Mouse (Mus musculus) liver, embryonic 12.5 days (tissue): Measurements from ENCODE around the gene Elovl6. TPM values are rescaled to one million over a fixed set of nuclear protein-coding genes. Genes with fewer than 3 reads are reported as not detected.

Experiments
- ATAC-seq: fragments of 200-750 bp; cut with Nextera tagmentation; 2 replicates; pipeline ENCODE4 v1.8.0; 2017; ENCODE audit warnings: moderate number of reproducible peaks, mild to moderate bottlenecking, moderate library complexity
- H3K27ac ChIP-seq: fragments of 300-500 bp; sonication (generic); 2 replicates; pipeline ENCODE4 v1.5.1; 2016; ENCODE audit warnings: mild to moderate bottlenecking
- H3K27me3 ChIP-seq: fragments of 300-500 bp; sonication (generic); replicated peaks from 2 replicates; pipeline ENCODE4 v1.6.1; 2016; ENCODE audit warnings: mild to moderate bottlenecking, moderate library complexity
- H3K36me3 ChIP-seq: fragments of 300-500 bp; sonication (generic); 2 replicates; pipeline ENCODE4 v1.6.1; 2016; ENCODE audit warnings: mild to moderate bottlenecking, moderate library complexity
- H3K4me1 ChIP-seq: fragments of 300-500 bp; sonication (generic); 2 replicates; pipeline ENCODE4 v1.6.1; 2016
- H3K4me2 ChIP-seq: fragments of 300-500 bp; sonication (generic); 2 replicates; pipeline ENCODE4 v1.6.1; 2016; ENCODE audit warnings: mild to moderate bottlenecking, moderate library complexity
- H3K4me3 ChIP-seq: fragments of 300-500 bp; sonication (generic); 2 replicates; pipeline ENCODE4 v1.5.1; 2016; ENCODE audit warnings: mild to moderate bottlenecking, moderate library complexity
- H3K9ac ChIP-seq: fragments of 300-500 bp; sonication (generic); 2 replicates; pipeline ENCODE4 v1.6.1; 2016; ENCODE audit warnings: mild to moderate bottlenecking, moderate library complexity
- H3K9me3 ChIP-seq: fragments of 300-500 bp; sonication (generic); replicated peaks from 2 replicates; pipeline ENCODE4 v1.6.1; 2016; ENCODE audit warnings: mild to moderate bottlenecking, moderate library complexity
- WGBS: fragments of 180-500 bp; shearing (Covaris S2); methylation state at CpG from one replicate; pipeline ENCODE4 v1.1.7; 2016; ENCODE audit not compliant: insufficient replicate concordance; 5-methylcytosine and 5-hydroxymethylcytosine counted together
- polyA plus RNA-seq: library from polyadenylated mRNA; unstranded; fragments of >200 nt; fragmentation: Nextera tagmentation; extraction: Ambion mirVana; gene quantifications from 2 replicates; pipeline ENCODE4 v1.2.1, GENCODE M21; 2016

Gene Elovl6
- polyA plus RNA-seq, 1 experiment from 2014 or later, result 14.3 TPM

DNA sequence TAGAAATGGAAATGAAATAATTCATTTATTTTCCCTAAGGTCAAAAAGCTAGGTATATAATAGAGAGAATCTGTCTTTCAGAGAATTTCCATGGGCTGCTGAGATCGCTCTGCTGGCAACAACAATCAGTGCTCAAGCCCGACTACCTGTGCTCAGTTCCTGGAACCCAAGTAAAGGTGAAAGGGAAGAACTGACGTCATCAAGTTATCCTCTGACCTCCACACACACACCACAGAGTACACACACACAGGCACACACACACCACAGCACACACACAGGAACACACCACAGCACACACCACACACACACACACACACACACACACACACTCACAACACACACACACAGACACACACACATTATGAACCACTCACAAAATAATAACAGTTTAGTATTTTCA lies 5.1 kb upstream of the Elovl6 start:
- 69% methylated on average over 3 of the region's 3 CpGs for WGBS

DNA sequence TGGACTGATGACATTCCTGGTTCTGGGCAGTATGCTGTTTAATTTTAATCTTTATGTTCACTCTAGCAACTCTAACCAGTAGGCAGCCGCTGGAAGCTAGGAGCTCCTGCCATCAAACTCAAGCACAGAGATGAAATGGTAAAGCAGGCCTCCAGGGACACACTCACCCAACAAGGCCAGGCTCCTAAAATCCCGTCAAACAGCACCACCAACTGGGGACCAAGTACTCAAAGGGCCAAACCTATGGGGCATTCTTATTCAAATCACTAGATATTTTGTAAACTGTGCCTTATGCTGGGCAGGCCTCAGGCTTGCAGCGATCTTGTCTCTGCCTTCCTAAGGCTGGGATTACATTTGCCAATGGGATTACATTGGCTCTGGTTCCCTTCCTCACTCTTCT lies 2.8 kb upstream of the Elovl6 start:
- H3K27ac ChIP-seq, result no peak overlapping the region
- H3K9ac ChIP-seq, result no peak overlapping the region
- peaks cover 10% of the 10 kb centered on the region for H3K4me1 ChIP-seq
- no peak overlapping the region for H3K4me2 ChIP-seq
- H3K36me3 ChIP-seq, result no peaks in the 10 kb centered on the region
- H3K4me3 ChIP-seq, result no peak overlapping the region
- no peaks in the 10 kb centered on the region for H3K27me3 ChIP-seq
- H3K9me3 ChIP-seq, result no peaks in the 10 kb centered on the region
- 74% methylated on average over 3 of the region's 3 CpGs for WGBS
- ATAC-seq, result no peak

More for the DNA sequence above, 5.1 kb upstream of the Elovl6 start:
- Histone ChIP-seq H3K27me3 (no peaks in the 10 kb centered on the region), H3K4me3 (no peak overlapping the region), H3K9ac (no peak overlapping the region), H3K9me3 (no peaks in the 10 kb centered on the region), H3K36me3 (no peaks in the 10 kb centered on the region), H3K4me2 (no peak overlapping the region), H3K27ac (no peak overlapping the region), H3K4me1 (0 out of 2 replicates have a peak, but pooled peaks cover 5% of the 10 kb centered on the region)
- no peak for ATAC-seq

DNA sequence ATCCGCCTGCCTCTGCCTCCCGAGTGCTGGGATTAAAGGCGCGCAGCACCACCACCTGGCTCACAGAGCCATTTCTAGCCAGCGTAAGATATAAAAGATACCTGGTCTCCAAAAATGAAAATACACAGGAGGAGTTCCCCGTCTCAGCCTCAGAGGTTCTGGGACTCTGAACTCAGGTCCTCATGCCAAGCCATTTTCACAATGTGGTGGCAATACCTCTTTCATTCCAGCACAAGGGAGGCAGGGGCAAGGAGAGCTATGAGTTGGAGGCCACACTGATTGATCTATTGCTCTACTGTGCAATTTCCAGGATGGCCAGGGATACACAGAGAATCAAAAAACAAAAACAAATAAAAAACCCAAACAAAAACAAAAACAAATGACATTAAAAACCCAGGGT lies 1.7 kb upstream of the Elovl6 start:
- Histone ChIP-seq H3K4me3 (no peak overlapping the region), H3K4me1 (peaks cover 21% of the 10 kb centered on the region), H3K36me3 (no peaks in the 10 kb centered on the region), H3K4me2 (no peak overlapping the region), H3K27ac (no peak overlapping the region), H3K9ac (no peak overlapping the region), H3K27me3 (no peaks in the 10 kb centered on the region), H3K9me3 (no peaks in the 10 kb centered on the region)
- 88% methylated on average over 6 of the region's 6 CpGs for WGBS
- no peak for ATAC-seq

DNA sequence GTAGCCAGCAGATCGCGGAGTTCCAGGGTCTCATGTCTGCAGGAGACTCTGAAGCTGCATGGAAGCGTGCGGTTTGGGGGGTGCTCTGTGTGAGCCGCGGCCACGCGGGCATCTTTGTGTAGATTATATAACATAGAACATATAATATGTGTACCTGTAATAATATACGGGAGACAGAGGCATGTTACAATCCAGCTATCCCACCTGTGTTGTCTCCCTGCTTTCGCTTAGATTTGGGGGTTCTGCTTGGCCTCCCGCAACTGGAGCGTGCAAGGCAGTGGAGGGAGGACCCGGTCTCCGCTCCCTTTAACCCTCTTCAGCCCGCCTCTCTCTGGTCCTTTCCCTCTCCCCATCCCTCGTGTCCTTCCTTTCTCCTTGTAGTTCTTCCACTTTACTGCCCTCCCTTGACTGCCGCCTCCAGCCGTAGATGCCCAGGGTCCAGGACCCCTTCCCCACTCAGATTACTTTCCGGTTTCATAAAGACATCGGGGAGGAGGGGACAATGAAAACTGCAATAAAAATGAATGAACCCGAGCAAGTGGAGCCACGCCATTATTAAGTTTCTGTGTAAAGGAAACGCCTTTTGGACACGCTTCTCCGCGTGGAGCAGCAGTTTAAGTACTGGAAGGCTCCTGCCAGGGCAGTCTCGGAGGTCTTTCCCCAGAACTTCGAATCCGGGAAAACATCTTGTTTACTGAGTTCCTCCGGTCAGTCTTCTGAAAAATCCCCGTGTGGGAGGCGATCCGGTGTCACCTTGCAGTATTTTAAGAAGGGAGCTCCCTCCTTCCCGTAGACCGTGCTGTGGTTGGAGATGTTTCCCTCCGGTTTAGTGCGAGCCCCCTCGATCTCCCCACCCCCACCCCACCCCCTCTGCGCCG lies 949 bp downstream of the Elovl6 start:
- WGBS, result under 1% methylated on average over 40 of the region's 40 CpGs
- Histone ChIP-seq H3K4me2 (peak overlapping the region; percentile 93), H3K4me3 (peak overlapping the region; percentile 84), H3K9me3 (no peaks in the 10 kb centered on the region), H3K27ac (peak overlapping the region; percentile 89), H3K4me1 (peaks cover 36% of the 10 kb centered on the region), H3K27me3 (no peaks in the 10 kb centered on the region), H3K36me3 (peaks cover 9% of the 10 kb centered on the region; the same call in 1 of the 2 replicates), H3K9ac (peak overlapping the region; percentile 94)
- peak; percentile 1 for ATAC-seq

DNA sequence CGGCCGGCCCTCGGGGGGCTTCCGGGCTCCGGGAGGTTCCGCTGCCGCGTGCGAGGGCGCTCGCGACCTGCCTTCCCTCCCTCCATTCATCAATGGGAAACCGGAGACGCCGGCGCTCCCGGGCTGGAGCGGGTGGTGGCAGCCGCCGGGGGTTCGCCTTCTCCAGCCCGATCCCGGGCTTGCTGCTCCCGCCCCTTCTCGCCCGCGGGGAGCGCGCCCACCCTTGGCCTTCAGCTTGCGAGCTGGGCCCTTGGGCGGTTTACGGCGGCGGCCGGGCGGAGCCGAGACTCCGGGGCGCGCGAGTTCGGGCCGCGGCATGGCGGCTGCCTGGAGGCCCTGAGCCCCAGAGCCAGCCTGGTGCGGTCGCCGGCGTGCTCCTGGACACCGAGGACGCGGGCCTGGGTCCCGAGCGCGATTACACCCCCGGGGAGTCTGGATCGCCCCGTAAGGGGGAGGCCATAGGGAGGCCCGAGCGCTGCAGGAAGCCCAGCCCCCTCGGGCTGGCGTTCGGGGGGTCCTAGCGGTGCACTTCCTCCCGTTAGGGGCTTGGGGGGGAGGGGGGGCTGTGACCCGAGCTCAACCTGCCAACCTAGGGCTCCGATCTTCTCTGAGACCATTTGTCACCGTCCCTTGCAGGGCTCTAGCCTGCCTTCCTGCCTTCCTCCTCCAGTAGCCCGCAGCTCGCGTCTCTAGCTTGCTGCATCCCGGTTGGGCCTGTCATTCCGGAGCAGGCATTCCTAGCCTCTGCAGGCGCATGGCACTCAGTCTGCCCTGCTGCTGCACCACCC lies 1.8 kb downstream of the Elovl6 start:
- Histone ChIP-seq H3K36me3 (peaks cover 9% of the 10 kb centered on the region; the same call in 1 of the 2 replicates), H3K4me1 (peaks cover 36% of the 10 kb centered on the region), H3K27ac (peak overlapping the region; percentile 89), H3K4me2 (peak overlapping the region; percentile 93), H3K9me3 (no peaks in the 10 kb centered on the region), H3K4me3 (peak overlapping the region; percentile 84), H3K9ac (peak overlapping the region; percentile 94), H3K27me3 (no peaks in the 10 kb centered on the region)
- 0% methylated on average over 66 of the region's 74 CpGs for WGBS
- peak; percentile 40 for ATAC-seq

DNA sequence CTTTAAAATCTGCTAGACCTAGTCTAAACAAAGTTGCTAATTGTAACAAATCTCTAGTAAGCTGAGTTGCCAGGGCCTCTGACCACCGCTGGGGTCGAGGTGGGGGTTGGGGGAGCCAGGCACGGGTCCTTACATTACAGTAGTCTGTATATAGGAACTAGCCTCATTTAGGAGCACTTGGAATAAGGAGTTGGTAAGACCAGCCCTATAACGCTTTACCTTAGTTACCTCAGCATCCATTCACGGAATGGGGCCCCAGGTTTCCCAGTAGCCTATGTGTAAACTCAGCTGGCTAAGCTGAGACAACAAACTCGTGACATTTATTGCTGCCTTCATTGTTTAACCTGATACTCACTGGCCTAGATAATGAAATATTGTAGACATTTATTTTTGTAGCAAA lies 3.3 kb downstream of the Elovl6 start:
- peaks cover 36% of the 10 kb centered on the region for H3K4me1 ChIP-seq
- peak overlapping the region; percentile 81 for H3K27ac ChIP-seq
- H3K27me3 ChIP-seq, result no peaks in the 10 kb centered on the region
- no peaks in the 10 kb centered on the region for H3K9me3 ChIP-seq
- WGBS, result 44% methylated on average over 6 of the region's 6 CpGs
- peak overlapping the region; percentile 93 for H3K4me2 ChIP-seq
- peak overlapping the region; percentile 60; the same call in 1 of the 2 replicates for H3K9ac ChIP-seq
- ATAC-seq, result no peak
- peak overlapping the region; percentile 44; the same call in 1 of the 2 replicates for H3K4me3 ChIP-seq
- H3K36me3 ChIP-seq, result peaks cover 17% of the 10 kb centered on the region; the same call in 1 of the 2 replicates

DNA sequence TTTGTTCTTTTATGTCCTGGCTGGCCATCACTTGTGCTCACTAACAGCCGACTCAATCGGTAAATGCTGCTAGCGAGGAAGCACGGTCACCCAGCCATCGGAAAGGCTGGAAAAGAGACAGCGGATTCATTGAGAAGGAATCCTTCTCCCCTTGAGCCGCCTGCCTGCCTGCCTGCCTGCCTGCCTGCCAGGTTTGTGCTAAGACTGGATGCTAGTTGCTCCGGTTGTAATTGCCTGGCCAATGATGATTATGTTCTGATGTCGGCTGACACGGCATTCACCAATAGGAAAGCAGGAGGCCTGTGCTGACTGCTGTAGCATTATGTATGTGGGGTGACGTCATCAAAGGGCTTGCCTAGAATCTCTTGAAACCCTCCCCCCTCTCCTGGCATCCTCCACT lies 4.0 kb downstream of the Elovl6 start:
- 8% methylated on average over 11 of the region's 11 CpGs for WGBS
- Histone ChIP-seq H3K27me3 (no peaks in the 10 kb centered on the region), H3K4me3 (peak overlapping the region; percentile 44), H3K36me3 (peaks cover 20% of the 10 kb centered on the region), H3K4me1 (peaks cover 36% of the 10 kb centered on the region), H3K4me2 (peak overlapping the region; percentile 93), H3K27ac (peak overlapping the region; percentile 81), H3K9ac (peak overlapping the region; percentile 60), H3K9me3 (no peaks in the 10 kb centered on the region)
- peak; percentile 89 for ATAC-seq

DNA sequence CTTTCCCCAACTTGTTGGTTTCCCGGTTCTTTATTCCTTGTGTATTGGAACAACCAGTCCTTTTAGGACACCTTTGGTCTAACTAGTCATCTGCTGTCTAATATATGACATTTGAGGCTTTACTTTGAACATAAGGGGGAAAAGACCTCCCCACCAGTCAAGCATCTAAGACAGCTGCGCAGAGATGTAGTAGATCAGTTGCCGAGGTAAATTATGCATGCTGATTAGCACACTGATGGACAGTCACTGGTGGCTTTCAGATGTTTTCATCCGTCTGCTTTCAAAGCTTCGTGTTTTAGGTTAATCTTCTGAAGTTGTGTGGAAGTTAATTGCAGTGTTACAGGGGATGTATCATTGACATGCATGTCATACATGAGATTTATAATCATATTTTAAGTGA lies 5.8 kb downstream of the Elovl6 start:
- Histone ChIP-seq H3K4me1 (peaks cover 30% of the 10 kb centered on the region), H3K4me2 (no peak overlapping the region), H3K9ac (no peak overlapping the region), H3K4me3 (no peak overlapping the region), H3K36me3 (peaks cover 39% of the 10 kb centered on the region), H3K27me3 (no peaks in the 10 kb centered on the region), H3K27ac (no peak overlapping the region), H3K9me3 (no peaks in the 10 kb centered on the region)
- 79% methylated on average over 5 of the region's 5 CpGs for WGBS
- no peak for ATAC-seq

DNA sequence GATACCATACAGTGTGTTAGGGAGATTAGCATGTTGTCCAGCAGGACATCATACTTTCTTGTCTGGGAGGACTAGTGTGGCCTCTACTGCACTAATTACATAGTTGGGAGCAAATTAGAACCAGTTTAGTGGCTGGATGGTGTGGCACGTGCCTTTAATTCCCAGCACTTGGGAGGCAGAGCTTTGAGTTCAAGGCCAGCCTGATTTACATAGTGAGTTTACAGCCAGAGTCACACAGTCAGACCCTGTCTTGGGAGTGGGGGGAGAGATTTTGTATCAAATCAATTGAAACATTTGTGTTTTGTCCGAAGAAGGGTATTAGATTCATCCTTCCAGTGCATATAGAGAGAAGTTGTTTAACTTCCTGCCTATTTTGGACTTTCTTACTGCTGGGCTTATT lies 8.7 kb downstream of the Elovl6 start:
- no peaks in the 10 kb centered on the region for H3K9me3 ChIP-seq
- no peak overlapping the region for H3K27ac ChIP-seq
- no peak overlapping the region for H3K9ac ChIP-seq
- H3K4me2 ChIP-seq, result no peak overlapping the region
- 79% methylated on average over 2 of the region's 2 CpGs for WGBS
- H3K27me3 ChIP-seq, result no peaks in the 10 kb centered on the region
- no peak for ATAC-seq
- peaks cover 52% of the 10 kb centered on the region for H3K36me3 ChIP-seq
- H3K4me1 ChIP-seq, result peaks cover 12% of the 10 kb centered on the region
- no peak overlapping the region for H3K4me3 ChIP-seq

DNA sequence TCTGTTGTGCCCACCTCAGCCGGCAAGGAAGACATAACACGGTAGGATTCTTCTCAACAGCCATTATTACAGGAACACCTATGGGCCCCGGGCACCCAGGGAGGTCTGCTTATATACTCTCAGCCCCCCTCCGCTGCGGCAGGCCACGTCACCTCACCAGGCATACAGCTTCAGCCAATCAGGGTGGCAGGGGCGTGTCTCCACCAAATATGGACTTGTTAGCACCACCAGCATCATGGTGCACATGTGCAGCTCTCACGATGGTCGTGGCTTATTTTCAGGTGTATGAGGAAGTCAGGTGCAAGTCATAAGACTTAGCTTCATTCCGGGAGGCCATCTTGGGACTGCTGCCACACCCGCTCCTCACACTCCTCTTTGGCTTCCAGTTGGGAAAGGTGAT lies 9.3 kb downstream of the Elovl6 start:
- H3K4me1 ChIP-seq, result peaks cover 12% of the 10 kb centered on the region
- 87% methylated on average over 11 of the region's 11 CpGs for WGBS
- no peak overlapping the region for H3K4me3 ChIP-seq
- no peak overlapping the region for H3K4me2 ChIP-seq
- no peak overlapping the region for H3K9ac ChIP-seq
- ATAC-seq, result no peak
- H3K27me3 ChIP-seq, result no peaks in the 10 kb centered on the region
- H3K9me3 ChIP-seq, result no peaks in the 10 kb centered on the region
- peaks cover 52% of the 10 kb centered on the region for H3K36me3 ChIP-seq
- no peak overlapping the region for H3K27ac ChIP-seq

DNA sequence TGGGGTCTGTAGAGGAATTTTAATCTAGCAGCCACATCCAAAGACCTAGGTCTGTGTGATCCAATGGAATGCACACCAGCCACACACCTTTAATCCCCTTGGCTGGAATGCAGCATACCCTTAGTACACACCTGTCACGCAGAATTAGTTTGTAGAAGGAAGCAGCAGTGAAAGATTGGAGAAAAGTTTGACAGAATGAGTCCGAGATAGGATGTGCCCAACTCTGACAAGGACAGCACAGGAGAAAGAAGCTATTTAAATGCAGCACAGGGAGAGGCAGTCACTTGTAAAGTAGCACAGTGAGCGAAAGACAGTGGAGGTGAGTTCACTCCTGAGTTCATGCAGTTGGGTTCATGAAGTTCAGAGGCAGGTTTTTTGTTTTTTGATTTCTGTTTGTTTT lies 11.2 kb downstream of the Elovl6 start:
- peaks cover 47% of the 10 kb centered on the region for H3K36me3 ChIP-seq
- WGBS, result 83% methylated on average over 3 of the region's 3 CpGs
- ATAC-seq, result no peak
- H3K9me3 ChIP-seq, result no peaks in the 10 kb centered on the region
- H3K4me3 ChIP-seq, result no peak overlapping the region
- H3K27ac ChIP-seq, result no peak overlapping the region
- H3K4me2 ChIP-seq, result no peak overlapping the region
- no peak overlapping the region for H3K9ac ChIP-seq
- peaks cover 9% of the 10 kb centered on the region; the same call in 1 of the 2 replicates for H3K4me1 ChIP-seq
- H3K27me3 ChIP-seq, result no peaks in the 10 kb centered on the region

DNA sequence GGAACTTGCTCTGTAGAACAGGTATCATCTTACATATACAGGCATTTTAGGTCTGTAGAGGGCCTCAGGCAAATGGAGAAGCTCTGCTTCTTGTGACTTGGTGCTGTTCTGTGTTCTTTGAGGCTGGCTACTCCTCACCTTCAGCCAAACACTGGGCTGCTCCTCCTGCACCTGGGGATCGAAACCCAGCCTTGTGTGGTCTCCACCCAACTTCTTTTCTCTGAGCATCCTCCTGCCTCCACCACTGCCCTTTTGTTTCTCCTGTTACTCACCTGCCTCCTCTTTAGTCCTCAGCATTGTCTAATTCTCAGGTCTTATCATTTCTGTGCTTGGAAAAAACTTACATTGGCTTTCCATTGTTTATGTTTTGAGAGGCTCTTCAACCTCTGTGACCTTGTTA lies 12.1 kb downstream of the Elovl6 start:
- peaks cover 15% of the 10 kb centered on the region; the same call in 1 of the 2 replicates for H3K4me1 ChIP-seq
- H3K9ac ChIP-seq, result no peak overlapping the region
- no peak for ATAC-seq
- no peak overlapping the region for H3K4me2 ChIP-seq
- no peaks in the 10 kb centered on the region for H3K9me3 ChIP-seq
- H3K27ac ChIP-seq, result no peak overlapping the region
- H3K4me3 ChIP-seq, result no peak overlapping the region
- peaks cover 51% of the 10 kb centered on the region for H3K36me3 ChIP-seq
- H3K27me3 ChIP-seq, result no peaks in the 10 kb centered on the region
- 71% methylated on average over 1 of the region's 1 CpGs for WGBS
